Mouse (Mus musculus): ENCODE data around the gene Rasl12. TPM values are rescaled to one million over a fixed set of nuclear protein-coding genes. Genes with fewer than 3 reads are reported as not detected.

The Rasl12 gene
- polyA plus RNA-seq, 1 experiment from 2014 or later, result 6.5 TPM

- H3K4me2 ChIP-seq (replicated peaks), result peak overlapping the region; percentile 75
- H3K4me3 ChIP-seq, result peak overlapping the region; percentile 74; the same call in 1 of the 2 replicates
- 42% methylated on average over 3 of the region's 3 CpGs for WGBS
- ATAC-seq (ENCODE audit: low FRiP score, low read depth), result no peak; the same call in 1 of the 2 replicates
- no peaks in the 10 kb centered on the region for H3K27me3 ChIP-seq
- peaks cover 1% of the 10 kb centered on the region; the same call in 1 of the 2 replicates for H3K36me3 ChIP-seq
- H3K4me1 ChIP-seq, result peaks cover 27% of the 10 kb centered on the region
- H3K9ac ChIP-seq (replicated peaks), result no peak overlapping the region
- no peaks in the 10 kb centered on the region for H3K9me3 ChIP-seq
- peak overlapping the region; percentile 82 for H3K27ac ChIP-seq (replicated peaks)
These were observed 61.9 kb downstream of the Rasl12 start for GRCm38 (mm10) chr9:65460198-65460597.

- H3K4me1 ChIP-seq, result peaks cover 27% of the 10 kb centered on the region
- under 1% methylated on average over 53 of the region's 53 CpGs for WGBS
- no peaks in the 10 kb centered on the region for H3K9me3 ChIP-seq
- H3K4me2 ChIP-seq (replicated peaks), result peak within 1 kb of the TSS; percentile 75
- no peaks in the 10 kb centered on the region for H3K27me3 ChIP-seq
- ATAC-seq (ENCODE audit: low FRiP score, low read depth), result peak; percentile 96
- peak within 1 kb of the TSS; percentile 89 for H3K9ac ChIP-seq (replicated peaks)
- peak within 1 kb of the TSS; percentile 82 for H3K27ac ChIP-seq (replicated peaks)
- H3K4me3 ChIP-seq, result peak within 1 kb of the TSS; percentile 74
- peaks cover 8% of the 10 kb centered on the region for H3K36me3 ChIP-seq
These were observed 62.6 kb downstream of the Rasl12 start, which contains the start of gene Spg21 for GRCm38 (mm10) chr9:65460732-65461442. Spg21 (plus strand) TSS chr9:65460947.

GRCm38 (mm10) chr9:65462544-65462943 lies 64.2 kb downstream of the Rasl12 start:
- Histone ChIP-seq H3K27me3 (no peaks in the 10 kb centered on the region), H3K9me3 (no peaks in the 10 kb centered on the region), H3K36me3 (peaks cover 14% of the 10 kb centered on the region), H3K4me2 (replicated peaks) (no peak overlapping the region), H3K4me1 (peaks cover 27% of the 10 kb centered on the region), H3K27ac (replicated peaks) (no peak overlapping the region), H3K4me3 (no peak overlapping the region), H3K9ac (replicated peaks) (no peak overlapping the region)
- WGBS, result 85% methylated on average over 5 of the region's 5 CpGs
- ATAC-seq (ENCODE audit: low FRiP score, low read depth), result no peak

GRCm38 (mm10) chr9:65464161-65464560 lies 65.9 kb downstream of the Rasl12 start:
- Histone ChIP-seq H3K9ac (replicated peaks) (no peak overlapping the region), H3K36me3 (peaks cover 15% of the 10 kb centered on the region), H3K9me3 (no peaks in the 10 kb centered on the region), H3K27ac (replicated peaks) (no peak overlapping the region), H3K4me1 (peaks cover 27% of the 10 kb centered on the region), H3K27me3 (no peaks in the 10 kb centered on the region), H3K4me2 (replicated peaks) (no peak overlapping the region), H3K4me3 (no peak overlapping the region)
- ATAC-seq (ENCODE audit: low FRiP score, low read depth), result no peak
- 90% methylated on average over 6 of the region's 6 CpGs for WGBS

Other genes with a start within 250 kb of the Rasl12 start
- 5.6 and 6.5 TPM in 2 replicates for gene Parp16, start 203.2 kb upstream of the Rasl12 start, polyA plus RNA-seq (2016; fragmentation: Nextera tagmentation; extraction: Ambion mirVana)
- 0.09 and 0.11 TPM in 2 replicates for gene Cilp, start 133.3 kb upstream of the Rasl12 start, polyA plus RNA-seq (2016; fragmentation: Nextera tagmentation; extraction: Ambion mirVana)
- gene Clpx, start 104.2 kb upstream of the Rasl12 start, polyA plus RNA-seq (2016; fragmentation: Nextera tagmentation; extraction: Ambion mirVana), result 43.0 and 44.3 TPM in 2 replicates
- gene Pdcd7, start 52.4 kb upstream of the Rasl12 start, polyA plus RNA-seq (2016; fragmentation: Nextera tagmentation; extraction: Ambion mirVana), result 12.2 and 14.3 TPM in 2 replicates
- 0.17 and 0.65 TPM in 2 replicates for gene Ubap1l, start 37.5 kb upstream of the Rasl12 start, polyA plus RNA-seq (2016; fragmentation: Nextera tagmentation; extraction: Ambion mirVana)
- 0.37 and 0.45 TPM in 2 replicates for gene Kbtbd13, start 6.9 kb upstream of the Rasl12 start, polyA plus RNA-seq (2016; fragmentation: Nextera tagmentation; extraction: Ambion mirVana)
- not detected in 2 replicates for gene Slc51b, start 24.4 kb downstream of the Rasl12 start, polyA plus RNA-seq (2016; fragmentation: Nextera tagmentation; extraction: Ambion mirVana)
- gene Mtfmt, start 37.3 kb downstream of the Rasl12 start, polyA plus RNA-seq (2016; fragmentation: Nextera tagmentation; extraction: Ambion mirVana), result 22.9 and 23.3 TPM in 2 replicates
- 112 and 113 TPM in 2 replicates for gene Spg21, start 62.4 kb downstream of the Rasl12 start, polyA plus RNA-seq (2016; fragmentation: Nextera tagmentation; extraction: Ambion mirVana)
- 0.22 and 0.24 TPM in 2 replicates for gene Ankdd1a, start 121.7 kb downstream of the Rasl12 start, polyA plus RNA-seq (2016; fragmentation: Nextera tagmentation; extraction: Ambion mirVana)
- 10.0 and 10.6 TPM in 2 replicates for gene Plekho2, start 181.5 kb downstream of the Rasl12 start, polyA plus RNA-seq (2016; fragmentation: Nextera tagmentation; extraction: Ambion mirVana)
- 22.3 and 24.0 TPM in 2 replicates for gene Pif1, start 188.7 kb downstream of the Rasl12 start, polyA plus RNA-seq (2016; fragmentation: Nextera tagmentation; extraction: Ambion mirVana)
- gene Rbpms2, start 231.1 kb downstream of the Rasl12 start, polyA plus RNA-seq (2016; fragmentation: Nextera tagmentation; extraction: Ambion mirVana), result 11.5 and 12.8 TPM in 2 replicates